Mouse (Mus musculus) lung, embryonic 14.5 days (tissue): ENCODE measurements at regions not wholly inside any gene's neighbourhood (a gene's known extent, or its start where the extent isn't known, plus 50 kb on each side); places are given as distances from the start of the nearest gene placed in this dataset.
A peak's percentile ranks its signal among the peaks of the same experiment; 100 is the strongest.
"Not testable (repeated sequence)": the region's sequence is repeated elsewhere in the genome, so short reads cannot be mapped to it uniquely, and the experiment has no call there.

Experiments
- ATAC-seq: fragments of 200-750 bp; cut with Nextera tagmentation; 2 replicates; pipeline ENCODE4 v1.8.0; 2017; ENCODE audit warnings: mild to moderate bottlenecking, moderate TSS enrichment, moderate library complexity; ENCODE audit not compliant: insufficient read depth
- DNase-seq: peaks from one replicate; pipeline ENCODE4 v3.0.0-alpha.2; 2015
- H3K27ac ChIP-seq: fragments of 300-500 bp; sonication (generic); 2 replicates; pipeline ENCODE4 v1.5.1; 2014; ENCODE audit warnings: low read depth, mild to moderate bottlenecking, moderate library complexity
- H3K27me3 ChIP-seq: fragments of 300-500 bp; sonication (generic); 2 replicates; pipeline ENCODE4 v1.6.1; 2014; ENCODE audit warnings: low read length, control low read depth; ENCODE audit not compliant: insufficient read depth
- H3K36me3 ChIP-seq: fragments of 300-500 bp; sonication (generic); 2 replicates; pipeline ENCODE4 v1.6.1; 2014; ENCODE audit warnings: control low read depth; ENCODE audit not compliant: insufficient read depth
- H3K4me1 ChIP-seq: fragments of 300-500 bp; sonication (generic); 2 replicates; pipeline ENCODE4 v1.6.1; 2014; ENCODE audit warnings: antibody characterized with exemption, control low read depth; ENCODE audit not compliant: insufficient read depth
- H3K4me2 ChIP-seq: fragments of 300-500 bp; sonication (generic); 2 replicates; pipeline ENCODE4 v1.6.1; 2014; ENCODE audit warnings: mild to moderate bottlenecking
- H3K4me3 ChIP-seq: fragments of 300-500 bp; sonication (generic); 2 replicates; pipeline ENCODE4 v1.5.1; 2014; ENCODE audit warnings: low read depth, low read length
- H3K9ac ChIP-seq: fragments of 300-500 bp; sonication (generic); 2 replicates; pipeline ENCODE4 v1.6.1; 2014
- H3K9me3 ChIP-seq: fragments of 300-500 bp; sonication (generic); 2 replicates; pipeline ENCODE4 v1.6.1; 2016; ENCODE audit warnings: low read depth, low read length, control low read depth
- CTCF ChIP-seq: IDR thresholded peaks from 2 replicates; pipeline ENCODE4 v1.5.1; 2016; ENCODE audit warnings: antibody characterized with exemption, low read depth
- WGBS: fragments of 180-500 bp; shearing (Covaris S2); extraction: QIAGEN DNeasy Blood & Tissue Kit; methylation state at CpG from one replicate; pipeline ENCODE4 v1.1.7; 2014; 5-methylcytosine and 5-hydroxymethylcytosine counted together

DNA sequence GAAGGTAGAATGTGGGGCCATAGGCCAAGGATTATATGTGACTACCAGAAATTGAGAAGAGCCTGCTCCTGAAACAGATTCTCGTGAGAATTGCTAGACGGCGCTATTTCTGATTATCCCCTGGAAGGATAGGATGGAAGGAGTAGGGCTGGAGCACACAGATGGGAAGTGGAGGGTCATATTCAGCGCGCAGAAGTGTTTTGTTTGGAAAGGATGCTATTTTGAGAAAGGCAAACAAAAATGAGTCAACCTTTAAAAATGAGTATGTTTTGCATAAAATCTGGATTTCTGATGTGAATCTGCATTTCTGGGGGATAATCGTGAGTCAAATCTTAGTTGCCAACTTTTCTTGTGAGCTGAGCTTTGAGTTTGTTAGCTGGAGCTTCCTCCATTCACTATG is 58.1 kb upstream of the Fshb start:
- Histone ChIP-seq H3K9ac (no peak overlapping the region), H3K9me3 (no peaks in the 10 kb centered on the region), H3K4me2 (no peak overlapping the region), H3K27me3 (no peaks in the 10 kb centered on the region), H3K36me3 (no peaks in the 10 kb centered on the region), H3K4me3 (no peak overlapping the region), H3K27ac (no peak overlapping the region), H3K4me1 (no peaks in the 10 kb centered on the region)
- 84% methylated on average over 6 of the region's 6 CpGs for WGBS
- TF ChIP-seq CTCF: no peak
- ATAC-seq (no peak), DNase-seq (no peak)

DNA sequence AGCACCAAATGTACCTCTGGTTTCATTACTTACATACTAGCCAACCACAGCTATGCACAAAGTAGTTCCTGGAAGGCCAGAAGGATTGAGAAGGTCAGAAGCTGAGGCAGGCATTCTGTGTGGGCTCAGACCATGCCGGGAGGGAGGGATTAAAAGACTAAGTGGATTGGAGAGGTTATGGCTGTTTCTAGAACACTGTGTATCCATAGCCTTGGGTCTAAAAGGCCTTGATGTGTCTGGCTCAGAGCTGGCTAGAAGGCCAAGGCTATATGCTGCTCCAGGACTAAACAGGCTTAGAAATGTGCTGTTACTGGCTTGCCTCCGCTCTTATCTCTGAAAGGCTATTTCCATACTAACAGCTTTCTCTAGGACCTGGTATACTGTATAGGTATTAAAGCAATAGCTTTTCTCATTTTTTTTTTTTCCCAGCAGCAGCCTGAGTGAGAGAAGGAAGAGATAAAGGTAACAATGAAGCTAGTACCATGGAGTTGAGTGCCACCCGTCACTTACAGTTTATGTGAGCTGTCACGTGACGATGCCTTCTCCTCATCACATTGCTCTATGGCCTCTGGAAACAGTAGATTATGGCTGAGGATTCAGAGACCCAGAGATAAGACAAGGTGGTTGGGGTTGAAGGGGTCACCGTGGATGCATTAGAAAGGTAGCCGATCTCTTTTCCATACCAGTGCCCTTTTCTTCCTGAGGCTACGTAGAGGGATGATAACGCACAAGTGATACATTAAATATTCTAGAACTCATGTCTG is 59.4 kb upstream of the Fshb start:
- H3K9me3 ChIP-seq: no peaks in the 10 kb centered on the region
- H3K4me3 ChIP-seq: no peak overlapping the region
- no peaks in the 10 kb centered on the region for H3K36me3 ChIP-seq
- no peak overlapping the region for H3K27ac ChIP-seq
- no peaks in the 10 kb centered on the region for H3K27me3 ChIP-seq
- ATAC-seq (no peak), DNase-seq (no peak)
- H3K4me1 ChIP-seq: no peaks in the 10 kb centered on the region
- H3K4me2 ChIP-seq: no peak overlapping the region
- TF ChIP-seq CTCF: no peak
- H3K9ac ChIP-seq: no peak overlapping the region
- WGBS: 59% methylated on average over 9 of the region's 9 CpGs

DNA sequence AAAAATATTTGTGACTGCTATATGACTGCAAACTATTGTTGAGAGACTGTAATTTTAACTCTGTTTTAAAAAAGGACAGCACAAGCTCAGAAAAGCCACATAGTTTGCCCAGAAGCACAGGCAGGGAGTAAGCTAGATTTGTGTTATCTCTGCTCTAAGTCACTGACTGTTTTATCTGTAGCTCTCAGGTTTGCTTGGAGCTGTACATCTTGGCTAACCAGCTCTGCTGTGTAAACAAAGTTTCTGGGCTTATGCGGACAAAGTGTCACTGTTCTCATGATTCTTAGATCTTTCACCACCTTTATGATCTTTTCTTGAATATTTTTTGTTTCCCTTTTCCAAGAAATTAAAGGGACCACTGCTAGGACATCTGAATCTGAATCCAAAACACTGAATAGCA is 60.2 kb upstream of the Fshb start:
- Histone ChIP-seq H3K9ac (no peak overlapping the region), H3K4me3 (no peak overlapping the region), H3K27ac (no peak overlapping the region), H3K36me3 (no peaks in the 10 kb centered on the region), H3K4me1 (no peaks in the 10 kb centered on the region), H3K9me3 (no peaks in the 10 kb centered on the region), H3K4me2 (no peak overlapping the region), H3K27me3 (no peaks in the 10 kb centered on the region)
- DNase-seq (no peak), ATAC-seq (no peak)
- 10% methylated on average over 1 of the region's 1 CpGs for WGBS
- no peak for TF ChIP-seq CTCF

DNA sequence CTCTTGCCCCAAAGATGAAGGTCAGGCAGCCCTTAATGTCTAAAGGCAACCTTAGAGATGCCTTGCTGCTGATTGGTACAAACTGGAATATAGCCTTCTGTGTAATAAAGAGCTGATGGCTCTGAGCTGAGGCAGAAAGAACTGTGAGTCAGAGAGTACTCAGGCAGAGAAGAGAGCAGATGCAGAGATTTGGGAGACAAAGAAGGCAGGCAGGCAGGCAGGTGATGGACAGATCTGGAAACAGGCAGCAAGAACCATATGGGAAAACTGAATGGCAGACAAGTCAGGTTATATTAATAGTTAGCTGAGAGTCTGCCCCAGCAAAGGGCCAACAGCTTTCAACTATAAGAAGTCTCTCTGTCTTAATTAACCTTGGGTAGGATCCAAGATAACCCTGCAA is 73.7 kb upstream of the Fshb start:
- TF ChIP-seq CTCF: no peak
- DNase-seq (no peak), ATAC-seq (no peak)
- no peak overlapping the region for H3K27ac ChIP-seq
- H3K9me3 ChIP-seq: no peaks in the 10 kb centered on the region
- no peak overlapping the region for H3K4me3 ChIP-seq
- no peaks in the 10 kb centered on the region for H3K4me1 ChIP-seq
- no peak overlapping the region for H3K9ac ChIP-seq
- H3K4me2 ChIP-seq: no peak overlapping the region
- H3K27me3 ChIP-seq: no peaks in the 10 kb centered on the region
- no peaks in the 10 kb centered on the region for H3K36me3 ChIP-seq

DNA sequence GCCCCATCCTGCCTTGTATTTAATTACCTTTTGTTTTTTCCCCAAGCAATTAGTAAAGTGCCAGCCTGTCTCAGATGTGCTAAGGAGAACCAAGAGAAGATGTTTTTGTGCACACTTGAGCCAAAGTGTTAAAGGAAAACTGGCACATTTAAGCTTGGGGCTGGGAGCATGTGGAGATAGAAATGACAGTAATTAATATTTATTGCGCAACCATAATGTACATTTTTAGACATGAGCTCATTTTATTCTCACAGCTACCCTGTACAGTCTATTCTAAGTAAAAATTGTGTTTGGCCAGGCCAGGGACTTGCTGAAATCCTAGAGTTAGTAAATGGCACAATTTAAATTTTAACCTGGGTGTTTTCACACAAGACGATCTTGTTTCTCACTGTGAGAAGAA is 89.9 kb upstream of the Fshb start:
- no peak overlapping the region for H3K9ac ChIP-seq
- no peak overlapping the region for H3K4me3 ChIP-seq
- no peak for TF ChIP-seq CTCF
- H3K4me1 ChIP-seq: no peaks in the 10 kb centered on the region
- DNase-seq (peak; percentile 8), ATAC-seq (no peak)
- 79% methylated on average over 2 of the region's 2 CpGs for WGBS
- no peaks in the 10 kb centered on the region for H3K36me3 ChIP-seq
- no peak overlapping the region for H3K27ac ChIP-seq
- no peaks in the 10 kb centered on the region for H3K9me3 ChIP-seq
- no peaks in the 10 kb centered on the region for H3K27me3 ChIP-seq
- H3K4me2 ChIP-seq: no peak overlapping the region

DNA sequence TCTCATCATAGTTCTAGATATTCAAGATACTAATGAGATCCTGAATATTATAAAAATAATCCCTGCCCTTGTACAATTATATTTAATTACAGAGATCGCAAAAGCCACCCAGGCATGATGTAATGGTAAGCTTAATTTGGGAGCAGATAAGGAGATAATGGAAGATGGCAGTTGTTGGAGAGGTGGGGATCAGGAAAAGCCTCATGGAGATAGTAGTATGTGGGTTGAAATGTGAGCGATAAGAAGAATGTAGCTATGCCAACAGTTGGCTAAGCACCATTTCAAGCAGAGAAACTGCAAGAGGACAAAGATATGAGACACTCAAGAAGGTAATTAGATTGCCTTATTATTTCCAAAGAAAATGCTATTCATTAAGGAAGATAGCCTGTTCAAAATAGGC is 90.4 kb upstream of the Fshb start:
- no peaks in the 10 kb centered on the region for H3K4me1 ChIP-seq
- H3K27me3 ChIP-seq: no peaks in the 10 kb centered on the region
- H3K4me2 ChIP-seq: no peak overlapping the region
- no peak for ATAC-seq
- H3K36me3 ChIP-seq: no peaks in the 10 kb centered on the region
- H3K9me3 ChIP-seq: no peaks in the 10 kb centered on the region
- no peak overlapping the region for H3K27ac ChIP-seq
- DNase-seq: no peak
- no peak for TF ChIP-seq CTCF
- H3K9ac ChIP-seq: no peak overlapping the region
- 75% methylated on average over 2 of the region's 2 CpGs for WGBS
- H3K4me3 ChIP-seq: no peak overlapping the region

DNA sequence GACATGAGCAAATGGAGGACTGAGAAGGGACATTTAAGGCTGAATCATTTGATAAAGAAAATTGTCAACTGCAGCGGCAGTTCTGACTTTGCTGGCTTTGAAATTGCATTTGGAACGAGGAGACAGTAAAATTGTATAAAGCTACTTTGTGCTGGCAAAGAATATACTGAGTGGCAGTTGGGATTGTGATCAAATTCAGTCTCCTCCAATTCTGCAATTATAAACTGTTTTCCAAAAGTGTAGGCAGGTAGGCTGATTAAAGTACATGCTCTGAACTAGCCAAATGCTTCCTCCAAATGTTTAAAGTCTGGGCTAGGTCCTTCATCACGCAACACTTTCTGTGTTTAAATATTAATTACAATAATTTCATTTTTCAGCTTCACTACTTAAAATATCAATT is 90.9 kb upstream of the Fshb start:
- 53% methylated on average over 3 of the region's 3 CpGs for WGBS

DNA sequence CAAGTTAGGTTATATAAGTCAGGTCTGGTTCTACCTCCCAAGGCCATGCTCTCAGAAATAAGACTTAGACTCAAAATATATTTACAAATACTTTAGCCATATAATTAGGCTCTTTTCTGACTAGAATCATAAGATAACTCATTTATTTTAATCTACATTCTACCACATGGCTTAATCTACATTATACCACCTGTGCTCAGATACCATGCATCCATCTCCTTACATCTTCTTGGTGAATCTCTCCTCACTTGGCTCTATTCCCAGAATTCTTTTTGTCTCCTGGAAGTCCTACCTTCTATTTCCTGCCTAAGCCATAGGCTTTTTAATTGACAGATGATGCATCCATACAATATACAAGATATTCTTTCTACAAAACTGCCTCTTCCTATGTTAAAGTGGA is 92.4 kb upstream of the Fshb start:
- TF ChIP-seq CTCF: no peak
- Histone ChIP-seq H3K36me3 (no peaks in the 10 kb centered on the region), H3K4me3 (no peak overlapping the region), H3K9ac (no peak overlapping the region), H3K27ac (no peak overlapping the region), H3K4me2 (no peak overlapping the region), H3K9me3 (no peaks in the 10 kb centered on the region), H3K4me1 (no peaks in the 10 kb centered on the region), H3K27me3 (no peaks in the 10 kb centered on the region)
- DNase-seq (no peak), ATAC-seq (no peak)

More for the DNA sequence above, 90.9 kb upstream of the Fshb start:
- H3K9ac ChIP-seq: no peak overlapping the region
- ATAC-seq (no peak), DNase-seq (no peak)
- no peak overlapping the region for H3K27ac ChIP-seq
- H3K4me2 ChIP-seq: no peak overlapping the region
- no peaks in the 10 kb centered on the region for H3K36me3 ChIP-seq
- no peak for TF ChIP-seq CTCF
- no peaks in the 10 kb centered on the region for H3K9me3 ChIP-seq
- H3K4me3 ChIP-seq: no peak overlapping the region
- H3K27me3 ChIP-seq: no peaks in the 10 kb centered on the region
- H3K4me1 ChIP-seq: no peaks in the 10 kb centered on the region

DNA sequence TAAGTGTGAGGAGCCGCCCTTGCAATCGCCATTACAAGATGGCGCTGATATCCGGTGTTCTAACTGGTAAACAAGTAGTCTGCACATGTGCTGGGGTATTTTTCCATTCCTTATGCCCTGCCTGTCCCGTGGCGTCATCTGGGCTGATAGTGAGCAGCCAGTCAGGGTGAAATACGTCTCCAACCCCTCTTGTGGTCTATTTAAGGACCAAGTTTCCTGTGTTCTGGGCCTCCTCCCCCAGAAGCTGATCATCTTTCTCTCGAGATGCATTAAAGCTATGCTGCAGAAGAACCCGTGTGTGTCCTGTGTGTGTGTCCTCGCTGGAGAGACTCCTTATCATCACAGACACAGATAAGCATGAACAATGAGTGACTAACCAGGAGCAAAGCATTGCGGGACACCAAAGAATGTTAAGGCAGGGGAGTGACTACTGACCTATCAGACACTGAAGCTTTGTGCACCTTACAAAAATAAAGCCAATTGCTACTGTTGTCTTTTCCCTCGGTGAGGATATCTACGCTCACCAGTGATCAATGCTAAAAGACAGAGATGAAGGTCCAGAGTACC is 99.5 kb upstream of the Fshb start:
- not testable (repeated sequence) for H3K4me2 ChIP-seq, H3K27me3 ChIP-seq, H3K4me1 ChIP-seq, H3K4me3 ChIP-seq, H3K9me3 ChIP-seq, ATAC-seq, H3K36me3 ChIP-seq, H3K9ac ChIP-seq, DNase-seq, H3K27ac ChIP-seq
- 89% methylated on average over 13 of the region's 13 CpGs for WGBS
